Mouse (Mus musculus) layer of hippocampus, adult 8-10 months (tissue): ENCODE results near the gene Plekhg4. TPM values are rescaled to one million over a fixed set of nuclear protein-coding genes. Genes with fewer than 3 reads are reported as not detected.

Experiments
- DNase-seq, 2 experiments: peaks; one replicate each; pipeline ENCODE4 v3.0.0; 2022; ENCODE audit warnings: low spot score in 2 of 2
- total RNA-seq, 4 experiments: library from RNA; stranded (reverse); gene quantifications; 2 replicates each; pipeline ENCODE4 v1.2.4; 2022

The Plekhg4 gene
- total RNA-seq, 4 experiments from 2014 or later = 0.70 to 1.8 (median 0.95) TPM

DNA sequence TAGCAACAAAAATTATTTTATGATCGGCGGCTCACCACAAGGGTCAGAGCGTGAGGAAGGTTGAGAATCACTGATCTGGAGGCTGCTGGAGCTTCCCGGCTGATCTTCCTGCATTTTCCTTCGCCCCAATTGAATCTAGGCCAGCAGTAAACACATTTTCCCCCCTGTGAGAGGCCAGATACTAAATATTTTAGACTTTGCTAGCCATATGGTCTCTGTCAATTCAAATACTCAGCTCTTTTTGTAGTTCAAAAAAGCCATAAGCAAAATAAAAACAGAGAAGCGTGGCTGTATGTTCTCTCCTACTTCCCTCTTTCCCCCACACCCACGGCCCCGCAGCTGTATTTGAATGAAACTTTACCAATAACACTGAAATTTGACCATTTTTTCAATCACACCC is 30.4 kb downstream of the Plekhg4 start:
- no peak for DNase-seq

DNA sequence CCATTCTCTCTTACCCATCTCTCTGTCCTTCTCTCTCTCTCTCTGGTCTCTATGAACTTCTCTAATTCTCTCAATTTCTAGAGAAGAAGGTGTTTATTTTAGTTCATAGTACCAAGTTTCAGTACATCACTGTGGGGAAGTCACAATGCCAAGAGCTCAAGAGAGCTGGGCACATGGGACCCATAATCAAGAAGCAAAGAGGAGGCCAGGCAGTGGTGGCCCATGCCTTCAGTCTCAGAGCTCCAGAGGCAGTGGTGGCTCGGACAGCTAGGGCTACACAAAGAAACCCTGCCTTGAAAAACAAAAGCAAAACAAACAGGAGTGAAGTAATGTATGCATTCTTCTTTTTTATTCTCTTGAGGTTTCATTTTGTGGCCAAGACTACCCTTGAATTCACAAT is 31.4 kb downstream of the Plekhg4 start:
- DNase-seq = no peak

DNA sequence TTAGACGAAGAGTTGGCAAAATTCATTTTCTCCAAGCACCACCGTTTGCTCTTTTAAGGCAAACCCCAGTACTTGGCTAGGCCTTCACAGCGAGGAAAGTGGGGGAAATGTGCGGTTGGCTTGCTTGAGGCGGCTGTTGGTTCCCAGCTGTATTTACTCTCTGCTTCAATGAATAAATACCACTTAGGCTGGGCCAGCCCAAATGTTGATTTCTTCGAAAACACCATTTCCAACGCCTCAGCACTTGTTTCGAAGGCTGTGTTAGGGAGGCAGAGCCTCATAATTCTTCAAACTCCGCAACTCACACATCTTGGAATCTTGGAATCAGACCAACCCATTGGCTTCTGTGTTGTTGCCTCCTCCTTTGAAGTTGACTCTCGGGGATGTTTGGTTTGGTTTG is 33.3 kb downstream of the Plekhg4 start:
- peak in 1 of 2 experiments; percentile 34 for DNase-seq

DNA sequence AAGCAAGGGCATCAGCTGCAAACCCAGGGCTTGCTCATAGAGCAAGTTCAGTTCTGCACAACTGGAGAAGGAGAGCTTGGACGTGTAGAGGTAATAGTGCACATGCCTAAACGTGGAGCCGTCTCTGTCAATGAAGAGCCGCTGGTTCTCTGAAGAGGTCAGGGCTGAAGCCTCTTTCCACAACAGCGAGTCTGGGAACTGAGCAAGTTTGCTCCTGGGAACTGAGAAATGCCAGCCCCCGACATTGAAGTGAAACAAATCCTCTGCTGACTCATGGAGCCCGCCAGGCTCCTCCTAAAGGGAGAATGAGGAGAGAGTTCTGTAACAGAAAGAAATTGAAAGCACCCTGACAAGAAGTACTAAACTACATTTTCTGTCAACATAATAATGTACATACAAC is 35.3 kb downstream of the Plekhg4 start:
- DNase-seq = no peak

DNA sequence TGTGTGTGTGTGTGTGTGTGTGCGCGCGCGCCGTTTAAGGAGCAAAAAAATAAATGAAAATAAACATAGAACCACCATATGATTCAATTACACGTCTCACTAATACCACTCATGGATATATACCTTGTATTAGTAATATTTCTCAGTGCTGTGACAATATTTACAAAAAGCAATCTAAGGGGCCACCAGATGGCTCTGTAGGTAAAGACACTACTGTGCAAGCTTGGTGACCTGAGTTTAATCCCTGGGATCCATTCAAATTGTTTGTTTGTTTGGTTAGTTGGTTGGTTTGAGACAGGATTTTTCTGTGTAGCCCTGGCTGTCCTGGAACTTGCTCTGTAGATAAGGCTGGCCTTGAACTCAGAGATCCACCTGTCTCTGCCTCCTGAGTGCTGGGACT is 36.9 kb downstream of the Plekhg4 start:
- DNase-seq = no peak

DNA sequence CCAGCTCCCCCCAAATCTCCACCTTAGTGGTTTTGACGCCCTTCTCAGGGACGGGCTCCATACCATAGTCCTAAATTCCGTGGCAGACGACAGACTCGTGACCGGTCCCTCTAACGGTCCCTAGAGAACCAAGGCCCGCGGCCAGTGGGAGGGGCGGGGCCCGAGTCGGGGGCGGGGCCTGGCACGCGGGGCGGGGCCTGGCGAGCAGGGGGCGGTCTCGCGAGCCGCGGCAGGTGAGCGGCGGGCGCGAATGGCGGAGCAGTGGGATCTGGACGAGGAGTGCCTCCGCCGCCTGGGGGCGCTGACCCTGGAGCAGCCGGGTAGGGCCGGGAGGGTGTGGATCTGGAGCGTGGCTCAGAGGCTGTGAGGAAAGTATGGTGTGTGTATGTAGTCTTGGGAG is 40.3 kb downstream of the Plekhg4 start, which contains the start of the genes Kctd19 and Lrrc36:
Gene Kctd19 (minus strand): TSS at position 112 of the 400 bp plus-strand sequence.
Gene Lrrc36 (plus strand): TSS at position 181 of the 400 bp plus-strand sequence.
- no peak for DNase-seq

DNA sequence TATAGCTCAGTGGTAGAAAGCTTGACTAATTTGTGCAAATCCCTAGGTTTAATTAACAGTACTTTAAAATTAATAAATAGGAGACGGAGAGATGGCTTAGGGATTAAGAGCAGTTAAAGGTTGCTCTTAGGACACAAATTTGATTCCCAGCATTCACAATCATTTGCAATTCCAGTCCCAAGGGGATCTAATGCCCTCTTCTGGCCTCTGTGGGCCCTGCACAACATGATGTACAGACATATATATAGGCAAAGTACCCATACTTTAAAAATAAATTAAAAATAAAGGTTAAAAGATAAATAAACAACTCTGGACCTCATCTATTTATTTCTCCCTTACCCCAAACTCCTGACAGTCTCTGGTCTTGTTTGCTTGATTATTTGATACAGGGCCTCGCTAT is 45.9 kb downstream of the Plekhg4 start:
- DNase-seq = no peak

DNA sequence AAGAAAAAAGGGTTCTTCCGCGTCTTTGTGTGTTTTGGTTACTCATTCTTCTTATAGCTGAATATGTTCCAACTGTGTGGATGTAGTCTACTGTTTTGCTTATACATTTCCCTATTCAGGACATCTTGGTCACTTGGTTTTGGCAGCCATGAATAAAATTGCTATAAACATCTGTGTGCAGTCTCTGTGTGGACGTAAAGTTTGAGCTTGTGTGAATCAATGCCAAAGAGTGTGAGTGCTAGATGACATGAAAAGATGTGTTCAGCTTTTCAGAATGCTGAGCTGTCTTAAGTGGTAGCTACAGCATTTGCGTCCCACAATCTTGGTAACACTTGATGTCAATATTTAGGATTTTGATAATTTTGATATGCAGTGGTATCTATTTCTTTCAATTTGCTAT is 46.7 kb downstream of the Plekhg4 start:
- DNase-seq = no peak

DNA sequence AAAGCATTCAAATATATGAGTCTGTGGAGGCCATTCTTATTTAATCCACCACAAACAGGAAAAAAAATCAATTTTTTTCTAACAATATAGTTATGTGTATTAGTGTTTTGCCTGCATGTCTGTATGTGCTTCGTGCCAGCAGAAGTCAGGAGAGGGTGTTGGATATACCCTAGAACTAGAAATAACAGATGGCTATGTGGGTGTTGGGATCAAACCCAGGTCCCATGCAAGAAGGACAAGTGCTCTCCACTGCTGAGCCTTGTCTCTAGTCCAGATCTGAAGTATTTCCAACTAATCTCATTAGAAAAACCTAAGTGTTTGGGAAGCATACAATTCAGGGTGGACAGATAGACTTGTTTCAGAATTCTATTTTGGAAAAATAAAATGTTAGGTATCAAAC is 48.9 kb downstream of the Plekhg4 start:
- DNase-seq = no peak

DNA sequence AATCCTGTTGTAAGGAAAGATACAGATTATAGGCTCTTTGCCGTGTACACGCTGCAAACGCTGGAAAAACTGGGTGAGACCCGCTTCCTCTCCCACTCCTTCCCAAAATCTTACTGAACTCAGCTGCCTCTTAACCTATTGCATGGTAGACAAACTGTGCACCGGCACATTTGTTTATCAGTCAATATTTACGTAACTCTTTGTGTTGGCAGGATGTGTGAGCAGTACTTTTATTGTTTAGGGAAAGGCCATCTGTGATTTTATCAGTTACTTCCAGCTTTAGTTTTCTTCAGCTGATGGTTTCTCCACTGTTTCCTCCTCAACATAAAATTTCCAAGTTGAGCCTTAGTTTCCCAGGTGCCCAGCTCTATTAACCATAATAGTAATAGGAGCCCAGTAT is 53.8 kb downstream of the Plekhg4 start:
- DNase-seq = no peak

DNA sequence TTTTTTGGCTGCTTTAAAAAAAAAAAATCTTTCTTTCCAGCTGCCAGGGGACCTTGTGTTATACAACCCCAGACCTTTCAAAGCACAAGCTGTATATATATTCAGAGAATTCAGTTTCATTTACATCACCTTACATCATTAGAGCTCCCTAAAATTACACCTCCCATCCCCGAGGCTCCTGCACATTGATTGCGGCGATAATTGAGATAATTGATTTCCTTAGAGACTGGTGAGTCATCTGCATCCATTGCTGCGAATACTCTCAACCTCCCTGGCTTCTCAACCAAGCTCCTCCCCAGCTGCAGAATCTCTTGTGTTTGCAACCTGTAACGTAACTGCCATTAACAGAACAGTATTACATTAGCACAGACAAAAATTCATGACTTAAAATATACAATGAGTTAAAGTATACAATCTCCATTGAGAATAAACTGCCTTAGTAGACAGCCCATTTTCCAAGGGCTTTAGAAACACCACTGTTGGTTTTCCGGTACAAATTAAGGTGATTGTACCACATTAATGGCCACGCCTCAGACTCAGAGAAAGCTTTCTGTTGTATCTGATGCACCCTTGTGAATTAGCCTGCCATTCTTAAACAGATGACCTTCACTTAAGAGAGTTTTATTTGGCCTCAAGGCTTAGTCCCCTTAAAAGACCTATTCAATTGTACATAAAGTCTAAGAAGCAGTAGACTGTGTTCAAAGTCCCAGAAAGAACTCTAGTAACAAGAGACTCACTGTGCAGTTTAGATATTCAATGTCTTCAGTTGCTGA is 58.9 kb downstream of the Plekhg4 start:
- DNase-seq = no peak

Other genes with a start within 250 kb of the Plekhg4 start
- gene Ces4a, start 241.5 kb upstream of the Plekhg4 start, total RNA-seq = not detected
- gene Cbfb, start 202.6 kb upstream of the Plekhg4 start, total RNA-seq = 10 to 100 TPM; 19.5 to 27.1 (median 23.1) TPM
- 10 to 100 TPM; 34.1 to 38.6 (median 36.6) TPM for gene D230025D16Rik, start 148.1 kb upstream of the Plekhg4 start, total RNA-seq
- 1 to 10 TPM; 3.0 to 4.0 (median 3.8) TPM for gene B3gnt9, start 118.1 kb upstream of the Plekhg4 start, total RNA-seq
- 10 to 100 TPM in 1 of 4 experiments, 1 to 10 TPM in 3; 9.2 to 10.1 (median 9.8) TPM for gene Tradd, start 108.7 kb upstream of the Plekhg4 start, total RNA-seq
- gene Fbxl8, start 108.6 kb upstream of the Plekhg4 start, total RNA-seq = 1 to 10 TPM; 1.2 to 1.5 (median 1.5) TPM
- gene Hsf4, start 103.5 kb upstream of the Plekhg4 start, total RNA-seq = 10 to 100 TPM; 10.6 to 12.9 (median 12.0) TPM
- 10 to 100 TPM in 2 of 4 experiments, 1 to 10 TPM in 2; 8.2 to 14.0 (median 11.6) TPM for gene Nol3, start 97.1 kb upstream of the Plekhg4 start, total RNA-seq
- 10 to 100 TPM; 20.4 to 25.4 (median 21.7) TPM for gene 4931428F04Rik, start 83.4 kb upstream of the Plekhg4 start, total RNA-seq
- gene Exoc3l, start 77.2 kb upstream of the Plekhg4 start, total RNA-seq = 1 to 10 TPM in 2 of 4 experiments, under 1 TPM in 2; 0.89 to 2.1 (median 1.0) TPM
- 10 to 100 TPM; 36.4 to 38.9 (median 37.6) TPM for gene E2f4, start 75.6 kb upstream of the Plekhg4 start, total RNA-seq
- 1 to 10 TPM in 2 of 4 experiments, under 1 TPM in 2; 0.63 to 2.3 (median 1.4) TPM for gene Elmo3, start 67.7 kb upstream of the Plekhg4 start, total RNA-seq
- 10 to 100 TPM in 1 of 4 experiments, 1 to 10 TPM in 3; 6.7 to 10.1 (median 8.7) TPM for gene Lrrc29, start 47.0 kb upstream of the Plekhg4 start, total RNA-seq
- gene Tmem208, start 46.9 kb upstream of the Plekhg4 start, total RNA-seq = 10 to 100 TPM; 40.2 to 47.2 (median 43.3) TPM
- 1 to 10 TPM; 2.4 to 6.3 (median 5.2) TPM for gene Fhod1, start 25.3 kb upstream of the Plekhg4 start, total RNA-seq
- gene Slc9a5, start 24.4 kb upstream of the Plekhg4 start, total RNA-seq = 10 to 100 TPM; 13.9 to 15.4 (median 14.4) TPM
- not detected for gene Kctd19, start 40.2 kb downstream of the Plekhg4 start, total RNA-seq
- 1 to 10 TPM in 2 of 4 experiments, under 1 TPM in 2; 0.73 to 1.4 (median 1.1) TPM for gene Lrrc36, start 40.3 kb downstream of the Plekhg4 start, total RNA-seq
- 10 to 100 TPM; 42.2 to 55.5 (median 47.9) TPM for gene Tppp3, start 98.3 kb downstream of the Plekhg4 start, total RNA-seq
- gene Zdhhc1, start 123.6 kb downstream of the Plekhg4 start, total RNA-seq = 10 to 100 TPM; 35.1 to 41.2 (median 40.8) TPM
- gene Hsd11b2, start 145.5 kb downstream of the Plekhg4 start, total RNA-seq = not detected
- gene Atp6v0d1, start 192.8 kb downstream of the Plekhg4 start, total RNA-seq = 100 to 1,000 TPM; 258 to 301 (median 285) TPM
- 10 to 100 TPM; 75.4 to 83.7 (median 81.8) TPM for gene Ripor1, start 232.0 kb downstream of the Plekhg4 start, total RNA-seq